Comparison of ENCODE assay signal across 9 mouse cellular contexts in the genomic region with DNA sequence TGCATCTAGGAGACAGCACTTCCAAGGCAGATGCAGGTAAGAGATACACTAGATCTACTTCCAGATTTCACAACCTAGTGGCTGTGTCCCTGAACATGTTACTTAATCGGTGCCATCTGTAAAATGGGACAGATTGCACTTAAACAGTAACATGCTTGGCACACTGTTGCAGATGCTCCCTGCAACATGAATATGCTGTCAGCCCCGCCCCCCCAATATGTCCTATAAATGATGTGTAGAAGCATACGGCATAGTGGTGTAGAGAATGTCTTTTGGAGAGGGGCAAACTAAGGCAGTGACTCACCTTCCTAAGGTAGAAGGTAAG. TPM values are rescaled to one million over a fixed set of nuclear protein-coding genes. Genes with fewer than 3 reads are reported as not detected.
A peak's percentile ranks its signal among the peaks of the same experiment; 100 is the strongest.
DNase-seq lines count a peak whose midpoint lies in the region; ATAC-seq and TF ChIP-seq lines count a peak whose summit lies in the region.
"Had no signal": no experiment of that assay in that cellular context is flagged by ENCODE, and none has a peak within 500 bp of the region (broad histone marks: within the 10 kb centered on the region; RNA-seq: fewer than 3 reads in every experiment).

No protein-coding gene starts in this region.

- no peaks in the 10 kb centered on the region for H3K9me3 ChIP-seq in heart, postnatal 0 days (replicated peaks; ENCODE audit: control insufficient read depth, low read length)
- no peaks in the 10 kb centered on the region for H3K9me3 ChIP-seq in hindbrain, embryonic 13.5 days
- no peaks in the 10 kb centered on the region for H3K9me3 ChIP-seq in midbrain, embryonic 13.5 days

- no peak overlapping the region for H3K27ac ChIP-seq in heart, postnatal 0 days (ENCODE audit: low read depth)
- H3K27ac ChIP-seq in hindbrain, embryonic 13.5 days = no peak overlapping the region; the same call in 1 of the 2 replicates
- H3K27ac ChIP-seq in midbrain, embryonic 13.5 days = no peak overlapping the region

- WGBS in heart, postnatal 0 days = 39% methylated on average over 3 of the region's 3 CpGs
- 48% methylated on average over 3 of the region's 3 CpGs for WGBS in hindbrain, embryonic 13.5 days
- 48% methylated on average over 3 of the region's 3 CpGs for WGBS in midbrain, embryonic 13.5 days

- no peak for TF ChIP-seq CTCF in heart, postnatal 0 days (IDR thresholded peaks at IDR 0.05; ENCODE audit: low read depth)

- no peak for ATAC-seq in heart, postnatal 0 days (ENCODE audit: insufficient read depth, low read depth)
- ATAC-seq in hindbrain, embryonic 13.5 days (ENCODE audit: low FRiP score) = no peak
- no peak for ATAC-seq in midbrain, embryonic 13.5 days

- H3K9ac ChIP-seq in heart, postnatal 0 days (replicated peaks; ENCODE audit: low read depth, low read length) = no peak overlapping the region
- peak overlapping the region; percentile 94 for H3K9ac ChIP-seq in hindbrain, embryonic 13.5 days
- H3K9ac ChIP-seq in midbrain, embryonic 13.5 days (replicated peaks) = peak overlapping the region; percentile 93

- peak overlapping the region; percentile 76 for H3K4me3 ChIP-seq in heart, postnatal 0 days (ENCODE audit: low read depth, low read length)
- H3K4me3 ChIP-seq in hindbrain, embryonic 13.5 days = peak overlapping the region; percentile 90
- H3K4me3 ChIP-seq in midbrain, embryonic 13.5 days (replicated peaks) = peak overlapping the region; percentile 85

- H3K4me2 ChIP-seq in heart, postnatal 0 days (ENCODE audit: low read depth, low read length) = peak overlapping the region; percentile 93
- peak overlapping the region; percentile 86 for H3K4me2 ChIP-seq in hindbrain, embryonic 13.5 days
- H3K4me2 ChIP-seq in midbrain, embryonic 13.5 days (replicated peaks) = peak overlapping the region; percentile 88

- TF ChIP-seq EP300 in heart, postnatal 0 days (IDR thresholded peaks at IDR 0.05; ENCODE audit: low read depth) = no peak

- H3K4me1 ChIP-seq in heart, postnatal 0 days (ENCODE audit: control insufficient read depth, insufficient read depth) = peaks cover 7% of the 10 kb centered on the region; the same call in 1 of the 2 replicates
- H3K4me1 ChIP-seq in hindbrain, embryonic 13.5 days (replicated peaks) = peaks cover 62% of the 10 kb centered on the region
- H3K4me1 ChIP-seq in midbrain, embryonic 13.5 days (replicated peaks) = peaks cover 54% of the 10 kb centered on the region

- no peak for DNase-seq in heart, postnatal 0 days (ENCODE audit: low spot score)
- no peak for DNase-seq in heart, adult 11 months
- peak; percentile 16 for DNase-seq in adipocyte (ENCODE audit: low spot score)
- DNase-seq in frontal cortex, postnatal 14 days (ENCODE audit: low spot score in 2 of 2) = no peak
- DNase-seq in urinary bladder, postnatal 36 days (ENCODE audit: low spot score in 2 of 2) = no peak
- DNase-seq in left cerebral cortex, adult 8-10 months (ENCODE audit: low spot score in 2 of 2) = no peak

- H3K27me3 ChIP-seq in heart, postnatal 0 days (ENCODE audit: control insufficient read depth, insufficient read depth, low read length) = peaks cover 52% of the 10 kb centered on the region
- H3K27me3 ChIP-seq in hindbrain, embryonic 13.5 days = peaks cover 21% of the 10 kb centered on the region
- peaks cover 19% of the 10 kb centered on the region for H3K27me3 ChIP-seq in midbrain, embryonic 13.5 days

- peaks cover 29% of the 10 kb centered on the region for H3K36me3 ChIP-seq in heart, postnatal 0 days (replicated peaks; ENCODE audit: control insufficient read depth, insufficient read depth, low read length)
- peaks cover 48% of the 10 kb centered on the region for H3K36me3 ChIP-seq in hindbrain, embryonic 13.5 days
- H3K36me3 ChIP-seq in midbrain, embryonic 13.5 days = peaks cover 46% of the 10 kb centered on the region

RNA-seq across cellular contexts. Expression of gene Chpf, which starts 1.2 kb away (rescaled TPM):
- 47.7 and 53.3 TPM in 2 replicates for total RNA-seq in heart, postnatal 0 days (2014; rRNA removed; ENCODE audit: low replicate concordance)
- 19.1 and 19.3 TPM in 2 replicates for polyA plus RNA-seq in heart, postnatal 0 days (2015; fragmentation: Nextera tagmentation; extraction: Ambion mirVana)
- polyA plus RNA-seq in hindbrain, embryonic 13.5 days (2015; fragmentation: Nextera tagmentation; extraction: Ambion mirVana) = 32.4 and 33.8 TPM in 2 replicates
- 25.1 and 28.7 TPM in 2 replicates for polyA plus RNA-seq in midbrain, embryonic 13.5 days (2015; fragmentation: Nextera tagmentation; extraction: Ambion mirVana)
- 10 to 100 TPM; 76.6 to 84.3 (median 80.0) TPM for total RNA-seq in left cerebral cortex, adult 8-10 months (2022)

RNA-seq across cellular contexts. Expression of gene Tmem198, which starts 1.4 kb away (rescaled TPM):
- total RNA-seq in heart, postnatal 0 days (2014; rRNA removed; ENCODE audit: low replicate concordance) = not detected in 2 replicates
- 0.61 and 0.81 TPM in 2 replicates for polyA plus RNA-seq in heart, postnatal 0 days (2015; fragmentation: Nextera tagmentation; extraction: Ambion mirVana)
- 43.7 and 45.0 TPM in 2 replicates for polyA plus RNA-seq in hindbrain, embryonic 13.5 days (2015; fragmentation: Nextera tagmentation; extraction: Ambion mirVana)
- polyA plus RNA-seq in midbrain, embryonic 13.5 days (2015; fragmentation: Nextera tagmentation; extraction: Ambion mirVana) = 46.1 and 47.3 TPM in 2 replicates
- total RNA-seq in left cerebral cortex, adult 8-10 months (2022) = 10 to 100 TPM; 62.4 to 70.5 (median 64.8) TPM

RNA-seq across cellular contexts. Expression of gene Asic4, which starts 27.7 kb away (rescaled TPM):
- total RNA-seq in heart, postnatal 0 days (2014; rRNA removed; ENCODE audit: low replicate concordance) = not detected in 2 replicates
- polyA plus RNA-seq in heart, postnatal 0 days (2015; fragmentation: Nextera tagmentation; extraction: Ambion mirVana) = 0.04 and 0.07 TPM in 2 replicates
- 25.9 and 29.3 TPM in 2 replicates for polyA plus RNA-seq in hindbrain, embryonic 13.5 days (2015; fragmentation: Nextera tagmentation; extraction: Ambion mirVana)
- polyA plus RNA-seq in midbrain, embryonic 13.5 days (2015; fragmentation: Nextera tagmentation; extraction: Ambion mirVana) = 57.3 and 81.6 TPM in 2 replicates
- total RNA-seq in left cerebral cortex, adult 8-10 months (2022) = 10 to 100 TPM; 21.5 to 26.7 (median 25.1) TPM
- total RNA-seq: gastrocnemius, adult 18-20 months had no signal

RNA-seq across cellular contexts. Expression of gene Obsl1, which starts 28.3 kb away (rescaled TPM):
- total RNA-seq in heart, postnatal 0 days (2014; rRNA removed; ENCODE audit: low replicate concordance) = 293 and 367 TPM in 2 replicates
- polyA plus RNA-seq in heart, postnatal 0 days (2015; fragmentation: Nextera tagmentation; extraction: Ambion mirVana) = 45.8 and 46.8 TPM in 2 replicates
- 21.0 and 22.8 TPM in 2 replicates for polyA plus RNA-seq in hindbrain, embryonic 13.5 days (2015; fragmentation: Nextera tagmentation; extraction: Ambion mirVana)
- 18.6 and 25.7 TPM in 2 replicates for polyA plus RNA-seq in midbrain, embryonic 13.5 days (2015; fragmentation: Nextera tagmentation; extraction: Ambion mirVana)
- 10 to 100 TPM; 25.9 to 30.7 (median 28.7) TPM for total RNA-seq in left cerebral cortex, adult 8-10 months (2022)

RNA-seq across cellular contexts. Expression of gene Inha, which starts 28.9 kb away (rescaled TPM):
- total RNA-seq in heart, postnatal 0 days (2014; rRNA removed; ENCODE audit: low replicate concordance) = 5.7 and 8.2 TPM in 2 replicates
- 6.4 and 7.3 TPM in 2 replicates for polyA plus RNA-seq in heart, postnatal 0 days (2015; fragmentation: Nextera tagmentation; extraction: Ambion mirVana)
- polyA plus RNA-seq in hindbrain, embryonic 13.5 days (2015; fragmentation: Nextera tagmentation; extraction: Ambion mirVana) = 11.5 and 11.7 TPM in 2 replicates
- polyA plus RNA-seq in midbrain, embryonic 13.5 days (2015; fragmentation: Nextera tagmentation; extraction: Ambion mirVana) = 8.5 and 12.5 TPM in 2 replicates
- total RNA-seq in left cerebral cortex, adult 8-10 months (2022) = 10 to 100 TPM; 18.8 to 24.0 (median 21.0) TPM

Comparison
In these comparisons a context has a peak if more than half of its experiments do, and no peak if none do; other contexts are left out.
1. RNA of gene Tmem198, which starts 1.4 kb away (polyA plus RNA-seq): 46.1 to 47.3 TPM in midbrain, embryonic 13.5 days and 43.7 to 45.0 TPM in hindbrain, embryonic 13.5 days; 0.61 to 0.81 TPM in heart, postnatal 0 days; every median in the first group is over 10 times any median in the second.
2. RNA of gene Asic4, which starts 27.7 kb away (polyA plus RNA-seq): 57.3 to 81.6 TPM in midbrain, embryonic 13.5 days and 25.9 to 29.3 TPM in hindbrain, embryonic 13.5 days; 0.04 to 0.07 TPM in heart, postnatal 0 days; every median in the first group is over 10 times any median in the second.
3. Peak in every context shown above with its lines, with median percentiles within 50 percentile points of each other: H3K4me2 ChIP-seq and H3K4me3 ChIP-seq.